Mouse (Mus musculus) ovary, adult 18-20 months (tissue): ENCODE measurements around the gene Dynlt1b.
"Not testable (repeated sequence)": the region's sequence is repeated elsewhere in the genome, so short reads cannot be mapped to it uniquely, and the experiment has no call there.

ENCODE experiments used
- DNase-seq: peaks from one replicate; pipeline ENCODE4 v3.0.0; 2022; ENCODE audit warnings: low spot score, mixed read lengths

The Dynlt1b gene

DNA sequence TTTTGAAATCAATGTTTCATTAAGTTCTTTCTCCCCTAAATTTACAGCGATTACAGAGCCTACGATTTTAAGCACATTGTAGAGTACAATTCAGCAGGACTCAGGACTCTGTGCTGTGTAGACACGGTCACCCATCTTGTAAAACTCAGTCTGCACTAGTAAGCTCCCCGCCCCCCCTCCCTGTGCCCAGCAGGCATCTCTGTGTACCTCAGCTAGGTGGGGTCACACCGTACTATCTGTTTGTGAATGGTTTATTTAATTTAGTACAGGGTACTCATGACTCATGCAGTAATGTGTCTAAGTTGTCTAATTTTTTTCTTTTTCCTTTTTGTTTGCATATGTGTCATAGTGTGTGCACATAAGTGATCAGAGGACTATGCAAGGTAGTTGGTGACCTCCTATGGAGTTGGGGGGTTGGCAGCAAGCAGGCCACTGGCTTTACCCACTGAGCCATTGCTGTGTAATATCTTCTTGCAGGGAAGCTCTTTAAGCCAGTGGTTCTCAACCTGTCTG is 31.2 kb downstream of the Dynlt1b start:
- DNase-seq = not testable (repeated sequence)

DNA sequence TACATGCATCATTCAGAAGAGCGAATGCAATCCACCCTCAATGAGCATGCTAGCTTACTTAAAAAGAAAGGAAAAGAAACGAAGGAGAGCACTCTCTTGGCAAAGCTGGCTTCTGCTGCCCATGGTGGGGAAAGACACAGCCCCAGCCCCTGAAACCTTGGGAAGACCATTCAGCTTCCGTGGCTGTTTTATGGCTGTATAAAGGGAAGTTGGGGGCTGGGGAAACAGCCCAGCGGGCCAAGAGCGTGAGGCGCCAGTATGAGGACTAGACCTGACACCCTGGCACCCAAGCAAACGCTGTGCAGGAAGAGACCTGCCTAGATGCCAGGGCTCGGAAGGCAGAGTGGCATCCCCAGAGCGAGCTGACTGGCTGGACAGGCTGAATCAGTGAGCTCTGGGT is 35.8 kb downstream of the Dynlt1b start:
- DNase-seq = not testable (repeated sequence)

DNA sequence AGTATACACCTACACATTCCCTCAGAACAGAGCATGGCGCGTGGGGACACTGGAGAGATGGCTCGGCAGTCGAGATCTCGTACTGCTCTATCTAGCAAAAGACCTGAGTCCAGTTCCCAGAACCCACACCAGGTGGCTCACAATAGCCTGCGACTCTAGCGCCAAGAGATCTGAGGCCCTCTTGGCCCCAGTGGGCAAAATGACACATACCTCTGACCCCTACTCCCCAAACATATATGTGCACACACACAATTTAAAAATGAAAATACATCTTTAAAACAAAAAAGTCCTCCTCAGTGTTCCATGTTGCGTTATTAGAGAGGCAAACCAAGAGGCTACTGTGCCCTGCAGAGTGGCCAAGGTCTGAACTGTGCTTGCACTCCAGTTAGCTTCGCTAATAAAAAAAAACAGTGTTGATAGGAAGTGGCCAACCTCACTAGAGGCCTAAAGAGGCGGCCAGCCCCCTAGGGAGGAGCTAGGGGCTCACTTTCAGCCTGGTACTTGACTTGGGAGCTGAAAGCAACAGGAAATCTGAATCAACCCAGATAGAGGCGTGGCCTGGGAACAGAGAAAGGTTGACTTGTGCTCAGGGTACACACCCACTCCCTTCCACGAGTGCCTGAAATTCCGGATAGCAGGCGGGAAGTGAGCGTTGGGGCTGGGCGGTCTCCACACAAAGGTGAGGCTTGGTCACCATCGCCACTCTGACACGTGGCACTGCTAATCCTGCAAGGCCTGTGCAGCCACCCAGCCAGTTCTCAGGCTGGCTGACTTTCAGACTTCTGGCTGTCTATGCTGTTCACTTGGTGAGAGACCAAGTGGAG is 37.9 kb downstream of the Dynlt1b start:
- not testable (repeated sequence) for DNase-seq

DNA sequence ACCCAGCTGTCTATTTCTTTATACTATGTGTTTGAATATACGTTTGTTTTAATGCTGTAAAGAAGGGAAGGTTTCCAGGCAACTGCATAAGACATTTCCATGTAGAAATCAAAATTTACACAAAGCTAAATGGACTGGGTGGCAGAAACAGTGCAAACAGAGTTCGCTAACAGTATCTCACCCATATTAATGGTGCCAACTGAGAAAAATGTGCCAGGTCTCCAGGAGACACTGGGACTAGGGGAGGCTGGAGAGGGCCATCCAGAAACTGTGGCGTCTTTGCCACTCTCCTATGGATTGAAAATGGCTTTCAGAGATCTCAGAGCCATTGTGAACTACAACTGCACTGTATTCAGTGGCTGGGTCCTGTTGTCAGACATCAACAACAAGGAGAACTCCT is 40.1 kb downstream of the Dynlt1b start:
- not testable (repeated sequence) for DNase-seq

DNA sequence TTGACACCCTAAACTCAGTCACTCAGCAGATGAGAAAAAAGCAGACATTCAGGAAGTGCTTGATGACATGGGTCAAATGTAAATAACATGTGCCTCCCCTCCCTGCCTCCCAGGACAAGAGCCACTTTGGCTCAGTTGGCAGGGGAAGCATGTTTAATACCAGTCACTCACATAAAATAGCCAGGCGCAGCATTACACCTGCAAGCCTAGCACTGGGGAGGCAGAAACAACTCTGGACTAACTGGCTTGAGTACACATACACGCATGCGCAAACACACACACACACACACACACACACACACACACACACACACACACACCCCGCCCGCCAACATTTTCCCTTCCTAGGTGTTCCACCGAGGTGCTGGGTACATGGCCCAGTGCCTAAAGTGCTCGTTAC is 40.8 kb downstream of the Dynlt1b start:
- not testable (repeated sequence) for DNase-seq

DNA sequence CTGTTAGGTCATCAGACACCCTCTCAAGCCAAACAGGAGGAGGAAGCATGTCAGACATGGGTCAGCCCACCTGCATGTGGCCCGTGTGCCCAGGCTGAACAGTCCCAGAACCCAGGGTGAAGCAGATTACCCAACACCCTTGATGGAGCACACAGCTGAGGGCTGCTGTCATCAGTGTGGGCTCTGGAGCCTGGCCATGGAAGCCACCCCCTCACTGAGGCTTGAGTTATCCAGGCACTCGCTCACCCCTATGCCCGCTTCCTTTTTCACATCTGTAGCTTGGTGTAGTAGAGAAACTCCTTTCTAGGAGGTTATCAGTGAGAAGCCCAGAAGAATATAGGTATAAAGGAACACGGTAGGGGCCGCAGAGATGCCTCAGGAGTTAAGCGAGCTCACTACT is 45.4 kb downstream of the Dynlt1b start:
- not testable (repeated sequence) for DNase-seq

DNA sequence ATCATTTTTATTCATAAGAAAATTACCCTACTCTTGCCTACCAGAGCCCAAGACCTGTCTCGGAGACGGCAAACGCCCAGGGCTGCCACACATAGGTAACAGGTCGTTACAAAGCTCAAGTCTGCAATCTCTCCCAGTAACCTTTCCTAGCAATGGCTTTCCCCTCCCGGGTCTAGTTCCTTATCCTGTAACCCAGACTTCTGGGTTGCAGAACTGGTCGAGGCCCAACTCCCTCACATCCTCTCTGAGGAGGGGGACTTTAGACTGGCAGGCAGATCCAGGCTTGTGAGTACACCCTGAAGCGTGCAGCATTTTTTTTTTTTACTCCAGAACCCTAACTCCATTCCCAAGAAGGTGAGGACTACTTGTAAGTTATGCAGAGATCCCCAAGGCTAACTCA is 46.0 kb downstream of the Dynlt1b start:
- DNase-seq = not testable (repeated sequence)

DNA sequence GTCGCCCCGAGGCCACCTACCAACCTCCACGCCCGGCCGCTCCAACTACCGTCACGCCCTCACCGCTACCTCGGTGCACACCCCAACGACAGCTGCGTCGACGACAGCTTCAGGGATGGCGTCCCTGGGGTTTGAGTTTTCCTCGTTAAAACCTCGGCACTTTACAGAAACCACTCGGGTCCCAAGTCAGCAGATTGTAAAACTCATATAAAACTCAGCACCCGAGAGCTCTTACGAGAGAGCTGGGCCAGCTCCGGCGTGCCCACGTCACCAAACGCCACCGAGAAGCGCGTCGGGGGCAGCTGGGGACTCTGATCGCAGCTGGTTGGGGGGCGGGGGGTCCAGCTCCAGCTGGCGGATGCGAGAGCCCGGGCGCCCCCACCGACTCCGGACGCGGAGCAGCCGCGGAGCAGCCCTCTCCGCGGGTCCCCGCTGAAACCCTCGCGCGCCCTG is 46.6 kb downstream of the Dynlt1b start:
- DNase-seq = not testable (repeated sequence)

DNA sequence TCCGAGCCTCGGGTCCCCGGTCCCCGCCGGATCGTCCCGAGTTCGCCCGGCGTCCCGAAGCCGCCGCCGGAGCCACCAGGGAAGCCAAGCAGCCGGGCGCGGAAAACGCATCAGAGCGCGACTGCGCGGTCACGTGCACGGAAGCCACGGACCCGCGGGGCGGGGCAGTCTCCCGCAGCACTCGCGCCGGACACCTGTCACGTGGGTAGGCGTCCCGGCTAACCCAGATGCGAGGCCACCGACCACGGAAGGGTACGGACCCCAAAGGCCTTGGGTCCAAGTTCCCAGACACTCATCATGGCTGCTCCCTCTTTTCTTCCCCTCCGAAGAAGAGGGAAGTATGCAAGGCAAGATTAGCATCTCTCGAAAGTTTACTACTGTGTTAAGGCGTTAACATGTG is 47.1 kb downstream of the Dynlt1b start:
- DNase-seq = not testable (repeated sequence)

DNA sequence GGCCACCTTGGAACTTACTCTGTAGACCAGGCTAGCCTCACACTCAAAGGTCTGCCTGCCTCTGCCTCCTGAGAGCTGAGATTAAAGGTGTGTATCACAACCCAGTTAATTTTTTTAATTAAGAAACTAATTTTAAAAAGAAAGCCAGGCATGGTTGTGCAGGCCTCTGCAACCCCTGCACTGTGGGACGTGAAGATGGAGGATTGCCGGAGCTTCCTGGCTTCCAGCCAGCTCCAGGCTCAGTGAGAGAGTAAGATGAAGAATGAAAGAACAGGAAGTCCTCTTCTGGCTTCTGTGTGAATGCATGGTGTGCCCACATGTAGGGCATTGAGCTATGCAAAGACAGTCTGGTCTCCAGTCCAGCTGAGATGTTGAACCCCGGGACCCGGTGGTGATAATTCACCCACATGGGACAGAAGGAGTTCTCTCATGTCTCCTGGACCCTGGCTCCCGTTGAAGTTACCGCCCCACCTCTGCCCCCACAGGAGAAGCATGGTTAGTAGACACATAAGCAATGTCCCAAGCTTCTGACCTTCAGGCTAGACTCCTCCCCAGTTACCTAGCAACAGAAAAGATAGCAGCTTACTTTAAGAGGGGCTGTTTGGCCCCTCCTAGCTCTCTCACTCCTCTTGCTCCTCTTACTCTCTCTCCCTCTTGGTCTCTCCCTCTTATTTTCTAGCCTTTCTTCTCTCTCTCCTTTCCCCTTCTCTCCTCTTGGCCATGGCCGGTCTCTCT is 51.1 kb downstream of the Dynlt1b start:
- not testable (repeated sequence) for DNase-seq

DNA sequence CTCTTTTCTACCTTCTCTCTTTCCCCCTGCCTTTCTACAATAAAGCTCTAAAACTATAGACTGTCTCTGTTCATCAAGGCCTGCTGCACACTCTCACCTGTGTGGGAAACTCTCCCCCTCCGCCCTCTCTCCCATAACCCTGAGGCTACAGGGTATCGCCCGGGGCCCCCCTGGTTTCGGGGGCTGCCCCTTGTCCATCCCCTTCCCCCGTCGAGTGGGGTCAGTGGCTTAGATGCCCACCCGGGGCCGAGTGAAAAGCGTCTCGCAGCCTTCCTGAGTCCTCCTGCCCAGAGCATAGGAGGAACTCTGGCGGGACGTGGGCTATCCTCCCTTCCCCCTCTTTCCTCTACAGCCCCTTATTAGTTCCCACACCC is 51.7 kb downstream of the Dynlt1b start:
- DNase-seq = not testable (repeated sequence)

DNA sequence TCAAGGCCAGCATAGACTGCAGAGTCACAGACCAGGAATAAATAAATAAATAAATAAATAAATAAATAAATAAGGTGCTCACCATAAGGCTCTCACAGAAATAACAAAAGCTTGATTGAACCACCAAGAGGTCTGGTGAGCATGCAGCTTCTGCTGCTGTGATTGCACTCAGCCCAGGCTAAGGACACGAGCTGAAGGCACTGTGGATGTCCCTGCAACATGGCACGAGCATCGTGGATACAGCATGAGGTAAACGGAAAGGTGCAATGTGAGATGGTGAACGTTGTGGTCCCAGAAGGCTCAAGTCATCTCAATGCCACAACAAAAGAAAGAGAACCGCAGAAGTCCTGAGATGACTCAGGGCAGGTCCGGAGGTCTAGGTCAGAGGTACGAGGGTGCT is 52.3 kb downstream of the Dynlt1b start:
- DNase-seq = not testable (repeated sequence)
